Mouse (Mus musculus) spleen, postnatal 14 days (tissue): ENCODE measurements at regions not wholly inside any gene's neighbourhood (a gene's known extent, or its start where the extent isn't known, plus 50 kb on each side); places are given as distances from the start of the nearest gene placed in this dataset.

ENCODE experiments used
- DNase-seq, 2 experiments: peaks; one replicate each; pipeline ENCODE4 v3.0.0; 2021 to 2022; ENCODE audit warnings: low spot score in 2 of 2

DNA sequence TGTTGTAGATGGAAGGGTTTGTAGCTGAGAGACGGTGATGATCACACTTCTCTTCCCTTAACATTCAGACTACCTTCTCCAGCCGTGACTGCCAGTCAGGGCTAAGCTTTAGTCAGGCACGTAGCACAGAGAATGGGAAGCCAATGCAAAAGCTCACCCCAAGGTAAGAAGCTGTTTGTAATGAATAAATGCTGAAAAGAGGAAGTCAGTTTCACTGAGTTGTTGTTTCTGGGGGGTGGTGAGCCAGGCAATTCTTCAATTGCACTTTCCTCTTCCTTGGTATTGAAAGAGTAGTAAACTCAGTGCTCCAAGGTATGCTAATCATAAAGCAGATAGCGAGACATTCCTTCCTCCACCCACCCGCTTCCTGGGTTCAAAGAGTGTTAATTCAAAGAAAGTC lies 269.2 kb upstream of the Dab2 start:
- no peak for DNase-seq

- no peak for DNase-seq
Observed at GRCm38 (mm10) chr15:6034156-6034555, 265.4 kb upstream of the Dab2 start.

GRCm38 (mm10) chr15:6044511-6045256 lies 254.9 kb upstream of the Dab2 start:
- DNase-seq: no peak

DNA sequence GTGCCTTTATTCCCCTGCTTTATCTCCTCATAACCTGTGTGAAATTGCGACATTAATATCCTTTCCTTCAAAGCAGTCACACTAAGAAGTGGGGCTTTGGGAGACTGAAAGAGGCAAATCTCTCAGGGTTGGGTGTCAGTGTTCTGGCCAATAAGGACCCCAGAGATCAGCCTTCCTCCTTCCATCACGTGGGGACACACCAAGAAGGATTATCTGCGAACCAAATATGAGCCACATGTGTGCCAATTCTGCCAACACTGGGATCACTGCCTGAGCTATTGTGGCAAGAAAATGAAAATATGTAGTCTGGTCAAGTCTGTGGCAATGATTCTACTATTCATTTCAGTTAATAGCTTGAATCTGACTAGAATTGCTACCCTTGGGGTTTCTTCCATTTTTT lies 243.9 kb upstream of the Dab2 start:
- no peak for DNase-seq

GRCm38 (mm10) chr15:6056887-6057626 lies 242.5 kb upstream of the Dab2 start:
- no peak for DNase-seq

GRCm38 (mm10) chr15:6059361-6059760 lies 240.2 kb upstream of the Dab2 start:
- DNase-seq: no peak

DNA sequence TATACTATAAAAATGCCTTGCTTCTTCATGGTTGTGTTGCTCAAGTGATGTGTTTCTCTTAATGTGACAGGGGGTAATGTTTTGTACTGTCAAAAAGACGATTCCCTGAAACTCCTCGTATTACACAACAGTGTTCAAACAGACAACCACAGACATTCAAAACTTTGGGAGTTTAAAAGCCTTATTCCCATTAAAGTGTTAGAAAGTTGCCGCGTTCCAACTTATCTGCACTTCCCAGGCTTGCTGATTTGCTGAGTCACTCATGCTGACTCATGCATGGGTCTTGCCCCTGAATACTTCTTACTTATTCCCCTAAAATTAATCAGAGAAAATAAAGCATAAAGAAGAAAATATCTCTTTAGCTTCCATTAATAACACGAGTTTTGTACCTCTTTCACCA lies 239.8 kb upstream of the Dab2 start:
- DNase-seq: peak; percentile 40 to 58

DNA sequence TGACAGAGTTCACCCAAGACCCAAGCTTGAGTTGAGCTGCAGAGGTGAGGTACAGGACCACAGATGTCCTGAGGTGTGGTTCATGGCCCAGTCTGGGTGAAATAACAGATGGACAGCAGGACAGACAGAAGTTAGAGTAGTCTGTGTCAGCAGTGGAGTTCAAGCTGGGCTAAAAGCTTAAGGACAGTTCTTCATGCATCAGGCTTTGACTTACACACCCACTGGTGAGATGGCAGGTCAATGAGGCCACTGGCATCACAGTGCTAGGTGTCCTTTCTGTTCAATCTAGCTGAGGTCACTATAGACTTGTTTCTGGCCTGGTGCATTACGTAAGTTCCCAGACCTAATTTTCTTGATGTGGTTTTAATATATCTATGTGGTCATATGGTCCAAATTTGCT lies 238.9 kb upstream of the Dab2 start:
- DNase-seq: no peak

GRCm38 (mm10) chr15:6065100-6065499 lies 234.5 kb upstream of the Dab2 start:
- DNase-seq: no peak

DNA sequence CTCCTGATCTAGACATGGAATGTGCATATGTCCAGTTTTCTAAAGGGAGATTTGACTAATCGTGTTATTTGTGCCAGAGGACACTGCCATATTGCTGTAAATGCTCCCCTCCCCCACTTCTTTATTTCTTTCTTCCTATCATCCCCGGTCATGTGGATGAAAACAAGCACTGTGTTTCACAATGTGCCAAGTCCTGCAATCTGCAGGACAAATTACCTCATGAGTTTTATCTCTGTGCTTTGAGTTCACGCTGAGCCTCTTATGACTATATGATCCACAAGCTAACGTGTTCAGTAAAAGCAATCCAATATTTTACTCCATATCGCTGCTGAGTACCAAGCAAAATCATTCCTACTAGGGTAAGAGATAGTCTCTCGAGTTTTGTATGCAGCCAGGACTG lies 232.2 kb upstream of the Dab2 start:
- no peak for DNase-seq

GRCm38 (mm10) chr15:6068371-6068770 lies 231.2 kb upstream of the Dab2 start:
- DNase-seq: no peak

DNA sequence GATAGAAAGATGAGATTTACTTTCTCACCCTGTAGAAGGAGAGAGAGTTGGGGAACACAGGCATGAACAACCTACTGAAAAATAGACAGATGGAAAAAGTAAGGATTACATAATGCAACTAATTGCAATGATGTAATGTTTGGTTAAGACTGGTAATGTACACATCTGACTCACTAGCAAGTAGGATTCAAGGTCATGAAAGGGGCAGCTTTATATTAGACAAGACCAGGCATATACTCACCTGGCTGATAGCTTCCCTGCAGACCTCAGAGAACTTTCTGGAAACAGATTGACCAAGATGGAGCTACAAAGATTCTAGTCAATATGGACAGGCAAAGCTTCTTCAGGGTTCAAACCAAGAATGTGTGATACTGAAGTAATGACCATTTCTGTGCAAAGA lies 227.7 kb upstream of the Dab2 start:
- DNase-seq: no peak

DNA sequence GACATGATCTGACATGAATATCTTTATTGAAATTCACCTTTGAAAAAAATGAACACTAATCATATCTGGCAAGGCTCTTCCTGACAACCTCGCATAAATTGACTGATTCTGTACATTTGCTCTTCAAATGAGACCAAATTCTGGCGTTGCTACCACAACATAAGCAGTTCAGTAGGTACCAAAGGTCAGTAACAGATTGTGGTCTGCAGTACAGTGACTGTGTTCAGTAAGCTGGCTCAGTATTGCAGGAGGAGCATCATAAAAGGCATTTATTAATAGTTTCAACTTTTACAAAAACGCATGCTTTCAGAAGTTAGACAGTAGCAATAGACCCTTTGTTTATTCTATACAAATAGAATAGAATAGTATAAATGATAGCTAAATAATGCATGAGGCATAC lies 226.7 kb upstream of the Dab2 start:
- DNase-seq: no peak

GRCm38 (mm10) chr15:6080714-6081635 lies 218.6 kb upstream of the Dab2 start:
- DNase-seq: peak in 1 of 2 experiments; percentile 32

GRCm38 (mm10) chr15:6087208-6087607 lies 212.4 kb upstream of the Dab2 start:
- no peak for DNase-seq

GRCm38 (mm10) chr15:6088498-6088897 lies 211.1 kb upstream of the Dab2 start:
- DNase-seq: no peak

DNA sequence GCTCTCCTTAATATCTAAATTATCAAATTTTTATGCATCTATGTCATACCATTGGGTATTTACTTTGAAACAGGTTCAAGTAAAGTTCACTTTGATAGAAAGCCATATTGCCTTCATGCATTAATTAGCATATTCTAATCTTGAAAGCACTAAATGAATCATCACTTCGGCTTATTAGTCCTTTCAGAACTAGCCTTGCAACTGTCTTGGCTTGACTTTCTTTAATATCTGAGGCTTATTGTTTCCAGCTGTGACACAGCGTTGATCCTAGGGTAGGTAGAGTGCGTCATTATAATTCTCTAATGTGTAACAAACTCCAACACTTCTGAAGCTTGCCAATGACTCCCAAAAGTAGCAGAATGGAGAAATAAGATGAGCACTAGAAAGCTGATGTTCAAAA lies 169.9 kb upstream of the Dab2 start:
- no peak for DNase-seq

DNA sequence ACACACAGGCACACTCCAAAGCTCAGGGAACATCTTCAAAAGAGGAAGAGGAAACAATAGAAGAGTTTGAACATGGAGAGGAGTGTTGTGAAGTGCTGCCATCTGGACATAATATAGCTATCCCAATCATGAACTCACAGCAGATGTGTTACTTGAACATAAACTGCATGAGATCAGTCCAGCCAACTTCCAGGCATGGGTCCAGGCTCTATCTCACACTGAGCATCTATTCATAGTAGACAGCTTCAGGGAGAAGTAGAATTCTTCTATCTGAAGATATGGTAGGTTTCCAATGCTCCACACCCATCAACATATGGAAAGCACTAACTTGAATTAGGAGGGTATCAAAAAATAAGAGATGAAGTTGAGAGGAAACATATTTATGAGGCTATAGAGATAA lies 167.4 kb upstream of the Dab2 start:
- no peak for DNase-seq

DNA sequence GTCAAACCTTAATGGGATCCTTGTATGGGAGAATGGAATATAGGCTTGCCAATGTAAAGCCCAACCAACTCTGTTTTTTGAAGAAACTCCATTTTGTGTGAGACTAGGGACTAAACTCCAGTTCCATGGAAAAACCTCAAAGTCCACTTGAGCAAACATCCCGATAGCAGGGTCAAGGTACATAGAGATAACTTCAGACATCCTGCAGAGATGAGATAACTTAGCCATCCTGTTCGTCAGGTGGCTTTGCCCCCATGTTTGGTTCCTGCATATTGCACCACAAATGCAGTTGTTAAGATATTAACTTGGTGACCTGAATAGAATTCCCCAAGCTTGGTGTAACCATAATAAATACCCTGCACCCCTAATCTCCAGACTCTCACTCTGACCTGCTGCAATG lies 154.5 kb upstream of the Dab2 start:
- DNase-seq: no peak

DNA sequence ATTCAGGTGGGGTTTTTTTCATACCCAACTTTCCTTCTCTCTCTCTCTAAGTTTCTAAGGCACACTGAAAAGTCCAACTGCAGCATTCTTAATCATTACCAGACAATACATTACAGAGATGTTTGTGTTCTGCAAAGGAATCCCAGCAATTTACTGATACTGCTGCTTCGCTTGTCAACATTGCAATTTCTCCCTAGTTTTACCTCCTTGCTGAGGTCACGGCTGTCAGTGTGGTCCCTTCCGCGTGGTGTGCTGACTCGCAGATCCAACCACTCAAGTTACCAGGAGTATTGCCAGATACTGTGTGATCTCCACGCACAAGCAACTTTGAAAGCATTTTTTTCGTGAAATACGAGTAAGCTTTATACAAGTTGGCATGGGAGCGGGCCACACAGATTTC lies 144.9 kb upstream of the Dab2 start:
- no peak for DNase-seq

GRCm38 (mm10) chr15:6180261-6180660 lies 119.3 kb upstream of the Dab2 start:
- DNase-seq: no peak

DNA sequence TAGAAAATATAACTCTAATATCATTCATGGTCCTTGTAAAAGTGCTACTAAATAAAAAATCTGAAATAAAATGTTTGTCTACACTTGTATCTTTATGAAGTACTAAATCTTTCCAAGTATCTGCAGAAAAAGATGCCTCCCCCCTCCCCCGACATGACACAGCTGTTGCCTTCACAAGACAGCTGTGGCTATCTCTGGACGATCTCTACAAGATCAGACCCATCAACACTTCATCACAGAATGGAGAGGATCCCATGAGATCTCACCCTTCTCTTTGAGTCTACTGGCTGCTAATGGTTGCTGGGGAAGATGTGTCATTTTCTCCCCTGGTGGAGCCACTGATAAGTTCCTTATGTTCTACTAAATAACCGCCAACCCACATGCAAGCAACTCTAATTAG lies 116.0 kb upstream of the Dab2 start:
- no peak for DNase-seq
